Mouse (Mus musculus) limb, embryonic 15.5 days (tissue): ENCODE measurements at regions not wholly inside any gene's neighbourhood (a gene's known extent, or its start where the extent isn't known, plus 50 kb on each side); places are given as distances from the start of the nearest gene placed in this dataset.
"Not testable (repeated sequence)": the region's sequence is repeated elsewhere in the genome, so short reads cannot be mapped to it uniquely, and the experiment has no call there.

ENCODE experiments used
- ATAC-seq: fragments of 200-750 bp; cut with Nextera tagmentation; 2 replicates; pipeline ENCODE4 v1.8.0; 2017; ENCODE audit warnings: low read depth, moderate TSS enrichment; ENCODE audit not compliant: insufficient number of reproducible peaks, low FRiP score, low TSS enrichment
- H3K27ac ChIP-seq: fragments of 300-500 bp; sonication (generic); 2 replicates; pipeline ENCODE4 v1.5.1; 2015; ENCODE audit warnings: moderate library complexity, mild to moderate bottlenecking, inconsistent platforms
- H3K27me3 ChIP-seq: fragments of 300-500 bp; sonication (generic); 2 replicates; pipeline ENCODE4 v1.6.1; 2015; ENCODE audit warnings: inconsistent platforms
- H3K36me3 ChIP-seq: fragments of 300-500 bp; sonication (generic); 2 replicates; pipeline ENCODE4 v1.6.1; 2015; ENCODE audit warnings: inconsistent platforms
- H3K4me1 ChIP-seq: fragments of 300-500 bp; sonication (generic); 2 replicates; pipeline ENCODE4 v1.6.1; 2015; ENCODE audit warnings: inconsistent platforms
- H3K4me2 ChIP-seq: fragments of 300-500 bp; sonication (generic); 2 replicates; pipeline ENCODE4 v1.6.1; 2015; ENCODE audit warnings: mild to moderate bottlenecking, inconsistent platforms
- H3K4me3 ChIP-seq: fragments of 300-500 bp; sonication (generic); 2 replicates; pipeline ENCODE4 v1.5.1; 2015; ENCODE audit warnings: mild to moderate bottlenecking, inconsistent platforms
- H3K9ac ChIP-seq: fragments of 300-500 bp; sonication (generic); 2 replicates; pipeline ENCODE4 v1.6.1; 2015; ENCODE audit warnings: inconsistent platforms
- H3K9me3 ChIP-seq: fragments of 300-500 bp; sonication (generic); 2 replicates; pipeline ENCODE4 v1.6.1; 2016; ENCODE audit warnings: inconsistent platforms
- WGBS: fragments of 180-500 bp; shearing (Covaris S2); methylation state at CpG from one replicate; pipeline ENCODE4 v1.1.7; 2015; 5-methylcytosine and 5-hydroxymethylcytosine counted together

DNA sequence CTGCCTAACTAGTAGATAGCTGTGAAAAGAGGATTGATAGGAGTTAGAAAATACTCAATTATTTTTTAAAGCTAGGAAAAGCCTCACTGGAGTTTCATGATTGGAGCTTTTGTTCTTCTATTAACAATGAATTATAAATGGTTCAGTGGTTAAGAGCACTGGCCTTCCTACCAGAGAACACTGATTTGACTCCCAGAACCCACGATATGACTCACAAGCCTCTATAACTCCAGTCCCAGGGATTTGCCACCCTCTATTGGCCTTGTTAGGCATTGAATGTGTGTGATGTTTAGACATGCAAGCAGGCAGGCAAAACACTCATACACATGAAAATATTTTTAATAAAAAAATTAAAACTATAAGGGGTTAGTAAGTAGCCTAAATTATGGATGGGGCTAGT, 704.4 kb downstream of the Rapgef2 start:
- Histone ChIP-seq H3K4me3 (no peak overlapping the region), H3K9me3 (no peaks in the 10 kb centered on the region), H3K27me3 (no peaks in the 10 kb centered on the region), H3K4me2 (no peak overlapping the region), H3K4me1 (no peaks in the 10 kb centered on the region), H3K36me3 (no peaks in the 10 kb centered on the region), H3K27ac (no peak overlapping the region), H3K9ac (no peak overlapping the region)
- no peak for ATAC-seq
- WGBS: 29% methylated on average over 1 of the region's 1 CpGs

GRCm38 (mm10) chr3:78581100-78581499, 705.2 kb downstream of the Rapgef2 start:
- no peak overlapping the region for H3K4me2 ChIP-seq
- no peaks in the 10 kb centered on the region for H3K36me3 ChIP-seq
- H3K27me3 ChIP-seq: no peaks in the 10 kb centered on the region
- WGBS: 43% methylated on average over 3 of the region's 3 CpGs
- no peaks in the 10 kb centered on the region for H3K9me3 ChIP-seq
- H3K4me3 ChIP-seq: no peak overlapping the region
- no peak for ATAC-seq
- no peak overlapping the region for H3K27ac ChIP-seq
- H3K4me1 ChIP-seq: no peaks in the 10 kb centered on the region
- no peak overlapping the region for H3K9ac ChIP-seq

DNA sequence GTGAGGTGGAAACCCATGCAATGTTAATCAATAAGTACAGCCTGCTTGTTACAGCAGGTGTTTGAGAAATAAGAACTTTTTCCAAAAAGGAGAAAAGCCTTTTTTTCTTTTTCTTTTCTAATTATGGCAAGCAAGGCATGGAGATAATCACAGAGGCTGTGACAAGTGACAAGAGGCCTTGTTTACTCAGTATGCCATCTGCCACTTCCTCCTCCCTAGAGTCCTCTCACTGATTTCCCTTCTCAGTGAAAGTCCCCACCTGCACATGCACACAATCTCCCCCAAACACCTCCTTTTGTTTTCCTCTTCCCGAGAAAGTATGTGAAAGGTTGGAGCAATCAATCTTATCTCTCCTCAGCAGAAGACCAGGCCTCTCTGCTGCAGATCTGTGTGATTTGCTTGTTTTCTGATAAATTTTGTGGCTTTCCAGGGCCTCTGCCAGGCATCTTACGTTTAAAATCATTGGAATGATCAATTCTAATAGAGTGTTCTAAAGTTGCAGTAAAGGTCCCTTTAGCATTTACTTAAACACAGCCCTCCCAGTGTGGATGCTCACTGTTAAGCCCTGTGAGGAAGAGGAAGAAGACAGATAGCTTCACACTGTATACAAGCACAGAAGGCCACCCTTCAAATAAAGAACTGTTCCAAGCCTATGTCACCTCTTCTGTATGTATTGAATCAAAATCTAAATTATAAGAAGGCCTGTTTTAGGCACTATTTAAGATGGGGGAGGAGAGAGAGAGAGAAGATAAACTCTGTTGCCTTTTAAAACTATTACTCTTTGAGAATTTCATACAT, 710.5 kb downstream of the Rapgef2 start:
- H3K9ac ChIP-seq: no peak overlapping the region
- H3K4me1 ChIP-seq: no peaks in the 10 kb centered on the region
- H3K27ac ChIP-seq: no peak overlapping the region
- H3K36me3 ChIP-seq: no peaks in the 10 kb centered on the region
- H3K4me2 ChIP-seq: no peak overlapping the region
- WGBS: 37% methylated on average over 2 of the region's 2 CpGs
- no peak for ATAC-seq
- H3K27me3 ChIP-seq: no peaks in the 10 kb centered on the region
- H3K9me3 ChIP-seq: no peaks in the 10 kb centered on the region
- H3K4me3 ChIP-seq: no peak overlapping the region

- H3K9me3 ChIP-seq: no peaks in the 10 kb centered on the region
- H3K36me3 ChIP-seq: no peaks in the 10 kb centered on the region
- ATAC-seq: no peak
- 66% methylated on average over 3 of the region's 3 CpGs for WGBS
- no peak overlapping the region for H3K4me3 ChIP-seq
- H3K9ac ChIP-seq: no peak overlapping the region
- no peaks in the 10 kb centered on the region for H3K27me3 ChIP-seq
- H3K4me1 ChIP-seq: no peaks in the 10 kb centered on the region
- no peak overlapping the region for H3K27ac ChIP-seq
- no peak overlapping the region for H3K4me2 ChIP-seq
These were observed 711.5 kb downstream of the Rapgef2 start for GRCm38 (mm10) chr3:78574807-78575206.

- Histone ChIP-seq H3K9me3 (no peaks in the 10 kb centered on the region), H3K4me2 (no peak overlapping the region), H3K9ac (no peak overlapping the region), H3K36me3 (no peaks in the 10 kb centered on the region), H3K27me3 (no peaks in the 10 kb centered on the region), H3K27ac (no peak overlapping the region), H3K4me3 (no peak overlapping the region), H3K4me1 (no peaks in the 10 kb centered on the region)
- no peak for ATAC-seq
- WGBS: 80% methylated on average over 6 of the region's 6 CpGs
These were observed 713.0 kb downstream of the Rapgef2 start for GRCm38 (mm10) chr3:78573299-78573698.

DNA sequence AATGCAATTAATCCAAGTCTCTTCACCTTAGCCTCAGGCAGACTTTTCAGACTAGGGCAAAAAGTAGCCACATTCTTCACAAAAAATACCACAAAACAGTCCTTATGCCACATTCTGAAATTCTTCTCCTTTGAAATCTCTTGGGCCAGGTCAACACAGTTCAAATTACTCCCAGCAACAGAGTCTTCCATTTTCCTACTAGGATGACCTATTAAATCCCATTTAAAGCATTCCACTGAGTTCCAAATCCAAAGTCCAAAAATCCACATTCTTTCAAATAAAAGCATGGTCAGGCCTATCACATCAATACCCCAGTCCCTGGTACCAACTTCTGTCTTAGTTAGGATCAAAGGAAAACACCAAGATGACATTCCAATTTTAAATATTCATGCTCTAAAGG, 721.4 kb downstream of the Rapgef2 start:
- not testable (repeated sequence) for H3K9me3 ChIP-seq, H3K9ac ChIP-seq, H3K27me3 ChIP-seq, ATAC-seq, H3K36me3 ChIP-seq, H3K4me2 ChIP-seq, H3K27ac ChIP-seq, H3K4me1 ChIP-seq, H3K4me3 ChIP-seq
